17 mouse cellular contexts compared by ENCODE assay signal in the genomic region with DNA sequence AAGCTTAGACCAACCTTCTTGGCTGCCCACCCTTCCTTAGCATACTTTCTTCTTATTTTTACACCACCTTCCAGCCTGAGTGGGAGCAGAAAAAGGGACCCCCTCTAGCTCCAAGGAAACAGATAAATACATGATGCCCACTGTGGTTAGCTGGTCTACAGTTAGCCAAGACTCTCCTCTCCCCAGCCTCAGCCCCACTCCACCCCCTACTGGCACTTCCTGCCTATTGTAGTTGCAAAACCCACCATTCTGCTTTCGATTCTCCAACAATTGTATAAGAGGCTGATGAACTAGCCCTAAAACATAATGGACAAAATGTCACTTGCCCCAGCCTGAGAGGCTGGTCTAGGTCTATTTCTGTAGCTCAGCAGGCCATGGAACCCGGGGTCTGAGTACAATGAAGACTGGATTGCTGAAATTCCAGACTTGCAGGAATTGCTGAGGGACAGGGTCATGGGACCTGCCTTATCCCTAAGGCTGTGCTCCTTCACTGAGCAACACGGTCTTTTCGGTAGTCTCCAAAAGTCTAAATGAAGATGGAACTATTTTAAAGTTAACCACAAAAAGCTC.
DNase-seq lines count a peak whose midpoint lies in the region; ATAC-seq and TF ChIP-seq lines count a peak whose summit lies in the region.
"Had no signal": no experiment of that assay in that cellular context is flagged by ENCODE, and none has a peak within 500 bp of the region (broad histone marks: within the 10 kb centered on the region; RNA-seq: fewer than 3 reads in every experiment).

No protein-coding gene starts in this region.

- DNase-seq in heart, embryonic 10.5 days (ENCODE audit: low spot score), result no peak
- peak; percentile 37 for DNase-seq in midbrain, embryonic 11.5 days (ENCODE audit: low spot score, missing footprints)
- DNase-seq in midbrain, embryonic 10.5 days (ENCODE audit: low spot score), result no peak
- peak; percentile 72 for DNase-seq in ZHBTc4 (ENCODE audit: low read depth, low spot score)
- no peak for DNase-seq in adrenal gland, adult 18-20 months (ENCODE audit: low spot score in 2 of 2)
- DNase-seq in retina, embryonic 14.5 days (ENCODE audit: low spot score), result no peak
- DNase-seq: adrenal gland, postnatal 25 days; B cell, adult 2 months; cerebellum, postnatal 10 days; forebrain, postnatal 0 days; gastrocnemius, adult 2 months; heart, postnatal 4 days; right cerebral cortex, postnatal 25 days; thymus, postnatal 36 days had no signal

- no peak for TF ChIP-seq POLR2A in olfactory bulb, adult 2 months (IDR thresholded peaks at IDR 0.05; ENCODE audit: insufficient read depth, low read depth, low read length)

- H3K36me3 ChIP-seq in heart, embryonic 13.5 days, result peaks cover 27% of the 10 kb centered on the region
- peaks cover 15% of the 10 kb centered on the region for H3K36me3 ChIP-seq in heart, embryonic 10.5 days
- no peaks in the 10 kb centered on the region for H3K36me3 ChIP-seq in midbrain, embryonic 11.5 days (ENCODE audit: control insufficient read depth, insufficient read depth, low read length)
- H3K36me3 ChIP-seq in midbrain, embryonic 10.5 days, result peaks cover 31% of the 10 kb centered on the region
- H3K36me3 ChIP-seq: kidney, embryonic 15.5 days had no signal

- H3K4me3 ChIP-seq in heart, embryonic 13.5 days, result no peak overlapping the region
- no peak overlapping the region for H3K4me3 ChIP-seq in heart, embryonic 10.5 days
- no peak overlapping the region for H3K4me3 ChIP-seq in midbrain, embryonic 11.5 days (ENCODE audit: low read depth, low read length)
- H3K4me3 ChIP-seq in midbrain, embryonic 10.5 days, result no peak overlapping the region
- no peak overlapping the region for H3K4me3 ChIP-seq in olfactory bulb, adult 2 months (ENCODE audit: insufficient read depth, low read depth, low read length)
- H3K4me3 ChIP-seq: gastrocnemius, adult 2 months; kidney, embryonic 15.5 days had no signal

- peak overlapping the region; percentile 3; the same call in 1 of the 2 replicates for H3K27ac ChIP-seq in heart, embryonic 13.5 days (replicated peaks)
- H3K27ac ChIP-seq in heart, embryonic 10.5 days, result no peak overlapping the region
- no peak overlapping the region for H3K27ac ChIP-seq in midbrain, embryonic 11.5 days (ENCODE audit: low read depth, low read length)
- H3K27ac ChIP-seq in midbrain, embryonic 10.5 days (replicated peaks), result no peak overlapping the region
- peak overlapping the region; percentile 65; the same call in 1 of the 2 replicates for H3K27ac ChIP-seq in olfactory bulb, adult 2 months (ENCODE audit: insufficient read depth, low read depth, low read length)
- H3K27ac ChIP-seq: gastrocnemius, adult 2 months; kidney, embryonic 15.5 days had no signal

- no peak for TF ChIP-seq CTCF in olfactory bulb, adult 2 months (IDR thresholded peaks at IDR 0.05; ENCODE audit: insufficient read depth, low read depth, low read length)

- 61% methylated on average over 4 of the region's 4 CpGs for WGBS in heart, embryonic 13.5 days
- WGBS in heart, embryonic 10.5 days, result 74% methylated on average over 4 of the region's 4 CpGs
- 64% methylated on average over 4 of the region's 4 CpGs for WGBS in midbrain, embryonic 11.5 days
- 73% methylated on average over 4 of the region's 4 CpGs for WGBS in midbrain, embryonic 10.5 days
- 74% methylated on average over 4 of the region's 4 CpGs for WGBS in olfactory bulb, adult 2 months

- ATAC-seq in heart, embryonic 13.5 days (ENCODE audit: extremely low read depth, insufficient number of reproducible peaks, low FRiP score, low TSS enrichment), result no peak
- ATAC-seq in midbrain, embryonic 11.5 days (ENCODE audit: low FRiP score), result no peak
- ATAC-seq: forebrain, postnatal 0 days had no signal

- H3K9me3 ChIP-seq in heart, embryonic 13.5 days, result no peaks in the 10 kb centered on the region
- H3K9me3 ChIP-seq in heart, embryonic 10.5 days, result no peaks in the 10 kb centered on the region
- no peaks in the 10 kb centered on the region for H3K9me3 ChIP-seq in midbrain, embryonic 11.5 days (ENCODE audit: control insufficient read depth, low read length)
- no peaks in the 10 kb centered on the region for H3K9me3 ChIP-seq in midbrain, embryonic 10.5 days (replicated peaks)
- H3K9me3 ChIP-seq: kidney, embryonic 15.5 days had no signal

- no peak overlapping the region for H3K9ac ChIP-seq in heart, embryonic 13.5 days
- H3K9ac ChIP-seq in midbrain, embryonic 11.5 days (ENCODE audit: low read length), result no peak overlapping the region
- H3K9ac ChIP-seq: forebrain, postnatal 0 days; kidney, embryonic 15.5 days had no signal

- no peaks in the 10 kb centered on the region for H3K27me3 ChIP-seq in heart, embryonic 13.5 days (replicated peaks)
- no peaks in the 10 kb centered on the region for H3K27me3 ChIP-seq in heart, embryonic 10.5 days (ENCODE audit: insufficient read depth, poor library complexity, severe bottlenecking)
- H3K27me3 ChIP-seq in midbrain, embryonic 11.5 days (ENCODE audit: control insufficient read depth, insufficient read depth, low read length), result no peaks in the 10 kb centered on the region
- H3K27me3 ChIP-seq in midbrain, embryonic 10.5 days (ENCODE audit: low read depth, poor library complexity, severe bottlenecking), result no peaks in the 10 kb centered on the region
- H3K27me3 ChIP-seq: kidney, embryonic 15.5 days had no signal

- H3K4me2 ChIP-seq in heart, embryonic 13.5 days, result no peak overlapping the region
- H3K4me2 ChIP-seq in midbrain, embryonic 11.5 days, result no peak overlapping the region
- H3K4me2 ChIP-seq: kidney, embryonic 15.5 days had no signal

- peaks cover 21% of the 10 kb centered on the region for H3K4me1 ChIP-seq in heart, embryonic 13.5 days
- peaks cover 11% of the 10 kb centered on the region; the same call in 1 of the 2 replicates for H3K4me1 ChIP-seq in heart, embryonic 10.5 days
- H3K4me1 ChIP-seq in midbrain, embryonic 11.5 days (ENCODE audit: control insufficient read depth, insufficient read depth, low read length), result no peaks in the 10 kb centered on the region
- H3K4me1 ChIP-seq in midbrain, embryonic 10.5 days, result peaks cover 27% of the 10 kb centered on the region
- peaks cover 20% of the 10 kb centered on the region for H3K4me1 ChIP-seq in olfactory bulb, adult 2 months (ENCODE audit: control insufficient read depth, insufficient read depth, low read length)

Comparison
In these comparisons a context has a peak if more than half of its experiments do, and no peak if none do; other contexts are left out.
1. H3K27ac ChIP-seq: peak in heart, embryonic 13.5 days (single experiment) and olfactory bulb, adult 2 months (single experiment); none in heart, embryonic 10.5 days (single experiment), midbrain, embryonic 11.5 days (single experiment) and midbrain, embryonic 10.5 days (single experiment).
2. DNase-seq: peak in midbrain, embryonic 11.5 days (single experiment) and ZHBTc4 (single experiment); none in heart, embryonic 10.5 days (single experiment), midbrain, embryonic 10.5 days (single experiment), adrenal gland, adult 18-20 months (0 of 2) and retina, embryonic 14.5 days (single experiment).